Mouse (Mus musculus) megakaryocyte, embryonic 14.5 days (primary cell): Measurements from ENCODE around the gene Rnf43.

Experiments used
- FLI1 ChIP-seq: IDR thresholded peaks from 2 replicates; pipeline ENCODE4 v1.6.1; 2012; ENCODE audit warnings: low read length, inconsistent platforms, mixed read lengths
- GATA1 ChIP-seq: IDR thresholded peaks from 3 replicates; pipeline ENCODE4 v1.6.1; 2012; ENCODE audit warnings: mixed read lengths, low read length, inconsistent platforms, borderline replicate concordance

- TF ChIP-seq GATA1 (no peak), FLI1 (no peak)
These were observed 32.7 kb upstream of the Rnf43 start for GRCm38 (mm10) chr11:87629859-87630258.
